ENCODE assay signal across 8 mouse cellular contexts in the genomic region with DNA sequence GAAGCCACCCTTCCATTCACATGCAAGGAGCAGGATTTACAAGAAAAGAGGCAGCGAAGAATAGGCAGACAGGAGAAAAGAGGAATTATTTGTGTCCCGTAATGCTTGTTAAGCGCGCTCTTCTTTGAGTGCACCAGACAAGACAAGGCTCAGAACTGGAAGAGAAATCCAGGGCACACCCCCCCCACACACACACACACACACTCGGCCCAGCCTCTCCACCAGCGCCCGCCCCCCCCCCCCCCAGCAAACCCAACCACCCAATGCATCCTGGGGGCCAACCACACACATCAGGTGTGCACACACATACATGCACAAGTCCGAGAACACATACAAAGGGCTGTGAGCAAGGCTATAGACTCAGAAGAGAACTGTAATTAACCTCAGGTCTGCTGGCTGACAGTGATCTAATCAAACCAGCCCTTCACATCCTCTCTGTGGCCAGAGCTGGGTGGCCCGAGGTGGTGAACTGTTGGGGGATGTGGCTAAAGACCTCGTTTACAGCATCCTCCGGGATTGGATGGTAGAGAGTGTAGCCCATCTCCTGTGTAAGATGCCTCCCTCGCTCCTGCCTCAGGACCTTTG.
A peak's percentile ranks its signal among the peaks of the same experiment; 100 is the strongest.
DNase-seq lines count a peak whose midpoint lies in the region; ATAC-seq lines count a peak whose summit lies in the region.

No protein-coding gene starts in this region.

- H3K4me3 ChIP-seq in kidney, embryonic 16.5 days (ENCODE audit: low read length), result peak overlapping the region; percentile 14; the same call in 1 of the 2 replicates
- H3K4me3 ChIP-seq in forebrain, embryonic 11.5 days (ENCODE audit: low read depth, low read length), result peak overlapping the region; percentile 20
- peak overlapping the region; percentile 40 for H3K4me3 ChIP-seq in limb, embryonic 10.5 days
- peak overlapping the region; percentile 18 for H3K4me3 ChIP-seq in neural tube, embryonic 13.5 days

- H3K27me3 ChIP-seq in kidney, embryonic 16.5 days (ENCODE audit: insufficient read depth, low read length), result peaks cover 34% of the 10 kb centered on the region
- peaks cover 5% of the 10 kb centered on the region; the same call in 1 of the 2 replicates for H3K27me3 ChIP-seq in forebrain, embryonic 11.5 days (ENCODE audit: control insufficient read depth, insufficient read depth, low read length)
- H3K27me3 ChIP-seq in limb, embryonic 10.5 days (ENCODE audit: low read depth, poor library complexity, severe bottlenecking), result peaks cover 94% of the 10 kb centered on the region
- H3K27me3 ChIP-seq in neural tube, embryonic 13.5 days, result peaks cover 56% of the 10 kb centered on the region

- ATAC-seq in kidney, embryonic 16.5 days (ENCODE audit: low FRiP score, low TSS enrichment), result no peak
- ATAC-seq in forebrain, embryonic 11.5 days (replicated peaks; ENCODE audit: low FRiP score), result peak; percentile 64
- no peak for ATAC-seq in neural tube, embryonic 13.5 days (ENCODE audit: low read depth)
- ATAC-seq in inflammation-experienced regulatory T-cells, adult 6 months, result no peak

- H3K9me3 ChIP-seq in kidney, embryonic 16.5 days (ENCODE audit: low read length), result no peaks in the 10 kb centered on the region
- no peaks in the 10 kb centered on the region for H3K9me3 ChIP-seq in forebrain, embryonic 11.5 days (ENCODE audit: control insufficient read depth, low read length)
- H3K9me3 ChIP-seq in limb, embryonic 10.5 days (replicated peaks), result no peaks in the 10 kb centered on the region
- no peaks in the 10 kb centered on the region for H3K9me3 ChIP-seq in neural tube, embryonic 13.5 days

- no peaks in the 10 kb centered on the region for H3K4me1 ChIP-seq in kidney, embryonic 16.5 days (ENCODE audit: insufficient read depth, low read length)
- peaks cover 12% of the 10 kb centered on the region for H3K4me1 ChIP-seq in forebrain, embryonic 11.5 days (replicated peaks; ENCODE audit: control insufficient read depth, insufficient read depth, low read length)
- peaks cover 10% of the 10 kb centered on the region for H3K4me1 ChIP-seq in limb, embryonic 10.5 days
- peaks cover 27% of the 10 kb centered on the region for H3K4me1 ChIP-seq in neural tube, embryonic 13.5 days (replicated peaks)

- no peak for DNase-seq in kidney, adult 9 months
- peak; percentile 69 for DNase-seq in forebrain, embryonic 11.5 days (ENCODE audit: low spot score)
- no peak for DNase-seq in limb, embryonic 10.5 days (ENCODE audit: low spot score)
- no peak for DNase-seq in layer of hippocampus, adult 8-10 months (ENCODE audit: low spot score in 2 of 2)
- DNase-seq in lung, postnatal 25 days (ENCODE audit: low spot score), result no peak

- H3K4me2 ChIP-seq in kidney, embryonic 16.5 days (replicated peaks; ENCODE audit: low read depth, low read length), result peak overlapping the region; percentile 42
- peak overlapping the region; percentile 53 for H3K4me2 ChIP-seq in forebrain, embryonic 11.5 days (ENCODE audit: low read depth, low read length, severe bottlenecking)
- peak overlapping the region; percentile 53 for H3K4me2 ChIP-seq in neural tube, embryonic 13.5 days

- H3K36me3 ChIP-seq in kidney, embryonic 16.5 days (ENCODE audit: insufficient read depth, low read length), result no peaks in the 10 kb centered on the region
- no peaks in the 10 kb centered on the region for H3K36me3 ChIP-seq in forebrain, embryonic 11.5 days (ENCODE audit: control insufficient read depth, insufficient read depth, low read length)
- no peaks in the 10 kb centered on the region for H3K36me3 ChIP-seq in limb, embryonic 10.5 days
- no peaks in the 10 kb centered on the region for H3K36me3 ChIP-seq in neural tube, embryonic 13.5 days

- 0 out of 2 replicates have a peak overlapping the region, but pooled peaks have one; percentile 24 for H3K9ac ChIP-seq in kidney, embryonic 16.5 days (replicated peaks; ENCODE audit: low read length)
- H3K9ac ChIP-seq in forebrain, embryonic 11.5 days (ENCODE audit: low read length), result peak overlapping the region; percentile 59
- H3K9ac ChIP-seq in neural tube, embryonic 13.5 days, result peak overlapping the region; percentile 57

- 16% methylated on average over 12 of the region's 12 CpGs for WGBS in kidney, embryonic 16.5 days
- 5% methylated on average over 12 of the region's 12 CpGs for WGBS in forebrain, embryonic 11.5 days
- 15% methylated on average over 12 of the region's 12 CpGs for WGBS in limb, embryonic 10.5 days
- 14% methylated on average over 12 of the region's 12 CpGs for WGBS in neural tube, embryonic 13.5 days

- H3K27ac ChIP-seq in kidney, embryonic 16.5 days (ENCODE audit: low read length), result no peak overlapping the region
- H3K27ac ChIP-seq in forebrain, embryonic 11.5 days (ENCODE audit: low read depth, low read length), result peak overlapping the region; percentile 76
- peak overlapping the region; percentile 66; the same call in 1 of the 2 replicates for H3K27ac ChIP-seq in limb, embryonic 10.5 days
- H3K27ac ChIP-seq in neural tube, embryonic 13.5 days (replicated peaks), result no peak overlapping the region

Comparison
In these comparisons a context has a peak if more than half of its experiments do, and no peak if none do; other contexts are left out.
1. H3K27ac ChIP-seq: peak in forebrain, embryonic 11.5 days (single experiment) and limb, embryonic 10.5 days (single experiment); none in kidney, embryonic 16.5 days (single experiment) and neural tube, embryonic 13.5 days (single experiment).
2. Peak in every context shown above with its lines, with median percentiles within 50 percentile points of each other: H3K4me2 ChIP-seq, H3K4me3 ChIP-seq and H3K9ac ChIP-seq.